Mouse (Mus musculus) gastrocnemius, adult 8-10 months (tissue): Measurements from ENCODE around the gene Pbx3. TPM values are rescaled to one million over a fixed set of nuclear protein-coding genes. Genes with fewer than 3 reads are reported as not detected.

Experiments used
- DNase-seq, 2 experiments: peaks; one replicate each; pipeline ENCODE4 v3.0.0; 2022; ENCODE audit warnings: low spot score in 2 of 2
- total RNA-seq, 4 experiments: library from RNA; stranded (reverse); gene quantifications; 2 replicates each; pipeline ENCODE4 v1.2.4; 2022

Pbx3 gene
- total RNA-seq, 4 experiments from 2014 or later, result 1.3 to 1.9 (median 1.6) TPM

- no peak for DNase-seq
These were observed 225.5 kb downstream of the Pbx3 start for GRCm38 (mm10) chr2:34147476-34147875.

DNA sequence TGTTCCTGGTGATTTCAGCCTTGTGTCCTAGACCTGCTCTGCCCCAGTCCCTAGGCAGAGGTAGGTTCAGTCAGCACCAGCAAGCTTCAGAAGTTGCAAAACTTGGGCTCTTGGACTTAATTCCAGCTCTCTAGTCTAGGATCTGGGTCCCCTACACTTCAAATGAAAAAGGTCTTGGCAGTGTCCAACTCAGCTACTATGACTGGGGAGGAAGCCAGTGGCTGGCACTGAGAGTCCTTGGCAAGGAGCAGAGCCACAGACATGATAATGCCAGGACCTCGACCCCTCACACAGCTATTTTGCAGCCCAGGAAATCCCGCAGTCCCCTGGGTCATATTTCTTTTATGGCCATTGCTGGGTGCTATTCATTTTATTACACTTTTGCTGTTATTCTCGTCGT, 225.9 kb downstream of the Pbx3 start:
- DNase-seq, result no peak

DNA sequence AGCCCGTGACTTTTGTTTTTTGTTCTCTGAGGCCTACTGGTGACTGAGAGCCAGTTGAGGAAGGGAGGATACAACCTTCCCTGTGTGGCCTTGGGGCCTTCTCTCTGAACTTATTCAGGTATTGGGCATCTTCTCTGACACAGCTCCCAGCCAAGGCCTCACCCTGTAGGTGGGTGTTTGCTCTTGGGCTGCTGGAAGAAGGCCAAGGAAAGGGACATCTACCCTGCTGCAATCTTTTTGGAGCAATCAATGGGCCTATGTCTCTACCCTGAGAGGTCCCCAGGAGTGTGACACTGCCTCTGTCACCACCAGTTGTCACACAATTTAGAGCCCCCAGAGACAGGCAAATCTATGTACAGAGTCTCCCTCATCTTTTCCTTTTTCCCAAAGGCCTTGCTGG, 226.5 kb downstream of the Pbx3 start:
- no peak for DNase-seq

- DNase-seq, result no peak
These were observed 233.3 kb downstream of the Pbx3 start for GRCm38 (mm10) chr2:34139470-34140158.

GRCm38 (mm10) chr2:34135316-34135715, 237.6 kb downstream of the Pbx3 start:
- no peak for DNase-seq

DNA sequence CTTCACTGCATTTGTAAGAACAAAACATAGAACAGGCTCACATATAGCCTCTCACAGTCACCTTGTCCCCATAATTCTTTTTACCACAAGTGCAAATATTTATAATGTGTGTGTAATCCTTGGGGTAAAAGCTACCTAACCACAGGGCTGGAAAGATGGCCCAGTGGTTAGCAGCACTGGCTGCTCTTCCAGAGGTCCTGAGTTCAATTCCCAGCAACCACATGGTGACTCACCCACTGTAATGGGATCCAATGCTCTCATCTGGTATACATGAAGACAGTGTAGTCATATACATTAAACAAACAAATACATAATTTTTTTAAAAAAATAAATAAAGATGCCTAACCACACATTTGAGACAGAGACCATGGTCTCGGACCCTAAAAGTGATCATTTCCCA, 240.2 kb downstream of the Pbx3 start:
- DNase-seq, result no peak

- DNase-seq, result no peak
These were observed 243.2 kb downstream of the Pbx3 start for GRCm38 (mm10) chr2:34129674-34130267.

GRCm38 (mm10) chr2:34127871-34128270, 245.1 kb downstream of the Pbx3 start:
- DNase-seq, result no peak

- no peak for DNase-seq
These were observed 249.0 kb downstream of the Pbx3 start for GRCm38 (mm10) chr2:34123896-34124295.

Other genes starting within 250 kb of the Pbx3 start
- gene Mapkap1, start 33.6 kb upstream of the Pbx3 start, total RNA-seq, result 10 to 100 TPM; 68.3 to 83.0 (median 78.6) TPM